Mouse (Mus musculus) stomach, postnatal 0 days (tissue): ENCODE results near the gene Prima1. TPM values are rescaled to one million over a fixed set of nuclear protein-coding genes. Genes with fewer than 3 reads are reported as not detected.

Experiments used
- ATAC-seq: fragments of 200-750 bp; cut with Nextera tagmentation; 2 replicates; pipeline ENCODE4 v1.8.0; 2017; ENCODE audit not compliant: low FRiP score, low TSS enrichment
- DNase-seq: peaks from one replicate; pipeline ENCODE4 v3.0.0-alpha.2; 2016; ENCODE audit warnings: low spot score
- H3K27ac ChIP-seq: fragments of 300-500 bp; sonication (generic); replicated peaks from 2 replicates; pipeline ENCODE4 v1.5.1; 2014; ENCODE audit warnings: mild to moderate bottlenecking, control low read depth
- H3K27me3 ChIP-seq: fragments of 300-500 bp; sonication (generic); 2 replicates; pipeline ENCODE4 v1.6.1; 2014; ENCODE audit warnings: low read length; ENCODE audit not compliant: control insufficient read depth, insufficient read depth
- H3K36me3 ChIP-seq: fragments of 300-500 bp; sonication (generic); 2 replicates; pipeline ENCODE4 v1.6.1; 2014; ENCODE audit warnings: low read length, mixed read lengths; ENCODE audit not compliant: control insufficient read depth, insufficient read depth
- H3K4me1 ChIP-seq: fragments of 300-500 bp; sonication (generic); replicated peaks from 2 replicates; pipeline ENCODE4 v1.6.1; 2014; ENCODE audit warnings: antibody characterized with exemption; ENCODE audit not compliant: control insufficient read depth, insufficient read depth
- H3K4me2 ChIP-seq: fragments of 300-500 bp; sonication (generic); replicated peaks from 2 replicates; pipeline ENCODE4 v1.6.1; 2014; ENCODE audit warnings: low read depth, mild to moderate bottlenecking, control low read depth, moderate library complexity
- H3K4me3 ChIP-seq: fragments of 300-500 bp; sonication (generic); 2 replicates; pipeline ENCODE4 v1.5.1; 2014; ENCODE audit warnings: low read depth, low read length, control low read depth
- H3K9ac ChIP-seq: fragments of 300-500 bp; sonication (generic); 2 replicates; pipeline ENCODE4 v1.6.1; 2014; ENCODE audit warnings: mild to moderate bottlenecking, low read length, control low read depth, mixed read lengths
- H3K9me3 ChIP-seq: fragments of 300-500 bp; sonication (generic); 2 replicates; pipeline ENCODE4 v1.6.1; 2016; ENCODE audit warnings: low read length; ENCODE audit not compliant: control insufficient read depth
- CTCF ChIP-seq: IDR thresholded peaks from 2 replicates; pipeline ENCODE4 v1.5.1; 2016; ENCODE audit warnings: antibody characterized with exemption, low read depth, mild to moderate bottlenecking, moderate library complexity
- EP300 ChIP-seq: optimal IDR thresholded peaks from 2 replicates; pipeline ENCODE3; 2016; ENCODE audit warnings: antibody characterized with exemption
- WGBS: fragments of 180-500 bp; shearing (Covaris S2); extraction: QIAGEN DNeasy Blood & Tissue Kit; methylation state at CpG from one replicate; pipeline ENCODE4 v1.1.7; 2014; 5-methylcytosine and 5-hydroxymethylcytosine counted together
- polyA plus RNA-seq: library from polyadenylated mRNA; unstranded; fragments of >200 nt; fragmentation: Nextera tagmentation; extraction: Ambion mirVana; gene quantifications from 2 replicates; pipeline ENCODE4 v1.2.1, GENCODE M21; 2015

Prima1 gene
- polyA plus RNA-seq, 1 experiment from 2014 or later = 1.5 TPM

DNA sequence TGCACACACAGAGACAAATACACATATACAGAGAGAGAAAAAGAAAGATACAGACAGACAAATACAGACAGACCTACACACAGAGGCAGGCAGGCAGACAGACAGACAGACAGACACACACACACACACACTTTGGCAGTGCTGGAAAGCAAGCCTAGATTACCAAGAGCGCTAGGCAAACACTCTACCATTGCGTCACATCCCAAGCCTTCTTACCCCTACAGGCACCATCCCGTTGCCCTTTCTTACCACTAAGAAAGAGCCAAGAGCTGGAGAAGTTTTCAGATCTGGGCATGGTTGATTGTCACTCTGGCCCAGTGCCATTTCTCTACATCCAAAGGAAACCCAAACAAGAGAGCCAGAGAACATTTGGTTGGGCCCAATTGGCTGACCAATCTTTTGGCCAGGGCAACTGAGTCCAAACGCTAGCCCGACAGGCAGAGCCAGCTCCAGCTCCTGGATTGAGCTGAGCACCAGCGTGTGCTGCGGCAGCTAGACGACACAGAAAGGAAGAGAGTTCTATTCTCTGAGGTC is 11.0 kb upstream of the Prima1 start:
- DNase-seq = no peak
- H3K9me3 ChIP-seq = no peaks in the 10 kb centered on the region
- no peak overlapping the region for H3K4me3 ChIP-seq
- TF ChIP-seq CTCF (no peak), EP300 (no peak)
- H3K27me3 ChIP-seq = no peaks in the 10 kb centered on the region
- H3K27ac ChIP-seq = no peak overlapping the region
- no peaks in the 10 kb centered on the region for H3K4me1 ChIP-seq
- no peaks in the 10 kb centered on the region for H3K36me3 ChIP-seq
- H3K4me2 ChIP-seq = no peak overlapping the region
- 87% methylated on average over 8 of the region's 8 CpGs for WGBS
- no peak overlapping the region for H3K9ac ChIP-seq
- ATAC-seq = no peak

DNA sequence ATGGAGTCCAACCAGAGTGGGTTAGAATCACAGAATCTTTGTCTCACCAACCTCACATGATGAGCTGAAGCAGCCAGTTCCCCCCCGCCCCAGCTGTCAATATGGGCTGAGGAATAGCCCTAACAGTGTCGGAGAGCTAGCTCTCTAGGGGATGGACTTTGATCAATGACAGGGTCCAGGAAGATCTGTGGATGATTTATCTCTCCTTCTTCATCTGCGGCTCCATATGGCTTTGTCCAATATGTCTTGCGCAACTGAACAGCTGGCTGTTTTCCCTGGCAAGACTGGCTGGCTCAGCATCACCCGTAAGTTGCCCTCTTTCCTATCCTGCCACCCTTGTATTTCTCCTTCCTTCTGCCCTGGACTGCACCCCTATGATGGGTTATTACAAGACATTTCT is 9.2 kb upstream of the Prima1 start:
- H3K27ac ChIP-seq = no peak overlapping the region

DNA sequence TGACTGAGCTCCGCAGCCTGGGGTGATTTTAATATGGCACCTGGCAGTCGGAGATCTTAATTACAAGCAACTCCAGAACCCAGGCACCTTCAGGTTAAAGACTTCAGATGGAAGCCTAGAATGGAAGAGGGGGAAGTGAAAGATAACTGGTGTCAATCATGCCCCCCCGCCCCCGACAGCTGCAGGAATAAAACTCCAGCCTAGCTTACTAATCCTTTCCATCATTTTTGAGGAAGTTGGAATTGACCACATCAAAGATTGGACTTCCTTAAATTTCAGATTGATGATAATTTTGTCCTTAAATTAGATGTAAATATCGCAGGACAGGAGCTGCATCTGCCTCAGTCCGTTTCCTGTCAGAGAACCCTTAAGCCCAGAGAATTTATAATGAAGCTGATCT is 8.4 kb upstream of the Prima1 start:
- H3K36me3 ChIP-seq = no peaks in the 10 kb centered on the region
- TF ChIP-seq EP300 (no peak), CTCF (no peak)
- no peak for ATAC-seq
- H3K27me3 ChIP-seq = no peaks in the 10 kb centered on the region
- no peak overlapping the region for H3K27ac ChIP-seq
- DNase-seq = no peak
- no peaks in the 10 kb centered on the region for H3K4me1 ChIP-seq
- no peak overlapping the region for H3K4me3 ChIP-seq
- no peak overlapping the region for H3K9ac ChIP-seq
- WGBS = 75% methylated on average over 6 of the region's 6 CpGs
- no peak overlapping the region for H3K4me2 ChIP-seq
- H3K9me3 ChIP-seq = no peaks in the 10 kb centered on the region

More for the DNA sequence above, 9.2 kb upstream of the Prima1 start:
- DNase-seq (no peak), ATAC-seq (no peak)
- H3K4me2 ChIP-seq = no peak overlapping the region
- no peaks in the 10 kb centered on the region for H3K4me1 ChIP-seq
- H3K9me3 ChIP-seq = no peaks in the 10 kb centered on the region
- TF ChIP-seq EP300 (no peak), CTCF (no peak)
- H3K9ac ChIP-seq = no peak overlapping the region
- WGBS = 73% methylated on average over 5 of the region's 5 CpGs
- no peaks in the 10 kb centered on the region for H3K27me3 ChIP-seq
- no peaks in the 10 kb centered on the region for H3K36me3 ChIP-seq
- no peak overlapping the region for H3K4me3 ChIP-seq

DNA sequence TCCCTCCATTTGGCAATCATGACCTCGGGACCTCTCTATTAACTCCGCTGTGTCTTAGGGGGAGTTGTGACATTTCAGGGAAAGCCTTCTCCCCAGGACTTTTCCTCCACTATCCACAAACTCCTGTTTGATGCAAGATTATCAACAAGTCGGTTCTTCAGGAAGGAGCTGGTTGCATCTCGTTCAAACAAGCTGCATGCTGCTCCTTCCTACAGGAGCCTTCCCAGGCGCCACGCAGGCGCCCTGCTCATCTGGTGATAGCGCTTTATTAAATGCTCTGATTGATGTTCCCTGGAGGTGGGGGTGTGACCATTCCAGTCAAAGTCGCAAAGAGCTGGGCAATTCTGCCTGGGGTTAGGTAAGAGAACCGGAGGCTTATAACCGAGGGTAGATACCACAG is 1.1 kb upstream of the Prima1 start:
- peak overlapping the region; percentile 63; the same call in 1 of the 2 replicates for H3K4me3 ChIP-seq
- H3K4me2 ChIP-seq = peak overlapping the region; percentile 85
- no peaks in the 10 kb centered on the region for H3K9me3 ChIP-seq
- WGBS = 17% methylated on average over 11 of the region's 11 CpGs
- no peaks in the 10 kb centered on the region for H3K27me3 ChIP-seq
- no peak for TF ChIP-seq EP300
- no peak for TF ChIP-seq CTCF
- H3K4me1 ChIP-seq = no peaks in the 10 kb centered on the region; the same call in 1 of the 2 replicates
- peak overlapping the region; percentile 91 for H3K27ac ChIP-seq
- H3K36me3 ChIP-seq = no peaks in the 10 kb centered on the region
- DNase-seq (no peak), ATAC-seq (no peak)
- peak overlapping the region; percentile 76 for H3K9ac ChIP-seq

DNA sequence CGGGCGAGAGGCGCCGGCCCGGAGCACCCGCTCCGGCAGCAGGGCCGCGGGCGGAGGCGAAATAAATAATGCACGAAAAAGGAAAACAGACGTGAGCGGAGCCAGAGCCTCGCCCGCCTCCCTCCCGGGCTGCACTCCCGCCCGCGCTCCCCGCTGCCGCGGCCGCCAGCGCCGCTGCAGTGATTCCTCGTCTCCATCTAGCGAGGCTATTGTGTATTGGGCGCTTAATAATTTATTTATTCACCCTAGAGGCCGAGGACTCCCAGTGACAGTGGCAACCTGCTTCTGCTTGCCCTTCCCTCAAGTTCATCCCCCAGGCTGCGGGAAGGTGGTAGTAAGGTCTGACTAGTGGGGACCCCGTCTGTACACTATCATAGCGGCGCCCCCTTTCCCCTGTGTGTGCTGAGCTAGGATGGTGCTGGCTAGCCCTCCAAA is 658 bp upstream of the Prima1 start:
- TF ChIP-seq EP300 (no peak), CTCF (peak; percentile 69)
- Histone ChIP-seq H3K4me3 (peak overlapping the region; percentile 63), H3K4me1 (no peaks in the 10 kb centered on the region; the same call in 1 of the 2 replicates), H3K4me2 (peak overlapping the region; percentile 85), H3K9me3 (no peaks in the 10 kb centered on the region), H3K27ac (peak overlapping the region; percentile 91), H3K27me3 (no peaks in the 10 kb centered on the region), H3K36me3 (no peaks in the 10 kb centered on the region), H3K9ac (peak overlapping the region; percentile 76)
- under 1% methylated on average over 34 of the region's 34 CpGs for WGBS
- peak; percentile 70 for ATAC-seq
- peak; percentile 55 for DNase-seq

DNA sequence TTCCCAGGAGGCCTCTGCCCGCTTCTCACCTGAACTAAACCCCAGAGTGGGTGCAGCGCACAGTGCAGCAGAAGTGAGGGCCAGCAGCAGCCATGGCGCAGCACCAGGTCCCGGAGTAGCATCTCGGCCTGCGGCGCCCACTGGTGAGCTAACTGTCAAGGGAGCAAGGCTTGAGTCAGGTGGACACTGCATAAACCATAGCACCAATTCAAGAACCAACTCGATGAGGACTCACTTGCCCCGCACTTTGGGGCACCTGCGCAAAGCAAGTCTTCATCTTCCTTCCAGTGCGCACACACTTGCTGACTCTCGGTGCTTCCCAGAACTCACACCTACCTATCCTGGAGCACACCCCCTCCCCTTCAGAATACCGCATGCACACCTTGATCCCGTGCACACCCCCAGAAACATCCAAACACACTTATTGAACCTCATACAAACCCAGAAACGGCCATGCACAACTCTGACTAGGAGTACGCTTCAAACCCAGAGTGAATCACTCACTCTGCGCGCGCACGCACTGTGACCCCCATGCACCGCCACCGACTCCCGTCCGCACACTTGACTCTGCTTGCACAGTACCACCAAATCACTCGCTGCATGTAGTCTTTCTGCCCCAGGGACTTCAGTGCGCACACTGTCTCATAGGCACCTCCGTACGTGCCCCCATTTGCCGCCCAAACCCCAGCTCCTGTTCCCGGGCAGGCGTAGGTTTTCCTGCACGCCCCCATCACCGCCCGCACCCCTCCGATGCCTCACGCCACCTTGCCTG is 453 bp downstream of the Prima1 start:
- H3K9ac ChIP-seq = peak overlapping the region; percentile 76
- ATAC-seq (peak; percentile 22; the same call in 1 of the 2 replicates), DNase-seq (peak; percentile 31)
- peak overlapping the region; percentile 91 for H3K27ac ChIP-seq
- H3K36me3 ChIP-seq = no peaks in the 10 kb centered on the region
- no peaks in the 10 kb centered on the region for H3K27me3 ChIP-seq
- TF ChIP-seq CTCF = no peak
- TF ChIP-seq EP300 = no peak
- WGBS = 18% methylated on average over 36 of the region's 36 CpGs
- peak overlapping the region; percentile 63 for H3K4me3 ChIP-seq
- peak overlapping the region; percentile 85 for H3K4me2 ChIP-seq
- H3K4me1 ChIP-seq = no peaks in the 10 kb centered on the region; the same call in 1 of the 2 replicates
- no peaks in the 10 kb centered on the region for H3K9me3 ChIP-seq
